Mouse (Mus musculus) layer of hippocampus, adult 9-10 months (tissue): Measurements from ENCODE around the gene Dusp11.
"Not testable (repeated sequence)": the region's sequence is repeated elsewhere in the genome, so short reads cannot be mapped to it uniquely, and the experiment has no call there.

Experiments
- DNase-seq: peaks from one replicate; pipeline ENCODE4 v3.0.0; 2022; ENCODE audit warnings: low spot score

Gene Dusp11

GRCm38 (mm10) chr6:85935646-85936045 lies 25.8 kb downstream of the Dusp11 start:
- DNase-seq = no peak

DNA sequence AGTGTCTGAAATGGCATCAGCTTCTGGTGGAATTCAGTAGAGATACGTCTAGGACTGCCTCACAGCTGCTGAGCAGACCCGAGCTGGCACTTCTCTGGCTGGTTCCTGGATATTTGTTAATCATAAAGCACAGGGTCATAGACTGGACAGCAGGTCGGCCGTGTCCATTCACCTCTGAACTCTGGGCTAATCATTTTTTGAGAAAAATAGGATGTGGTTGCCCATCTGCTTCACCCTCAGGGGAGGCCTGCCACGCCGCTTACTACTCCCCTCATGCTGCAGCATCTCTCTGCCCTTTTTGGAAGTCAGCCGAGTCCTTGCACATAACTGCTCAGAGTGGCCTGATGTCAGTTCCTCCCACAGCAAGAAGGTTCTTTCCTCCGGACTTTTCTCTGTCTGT lies 27.4 kb downstream of the Dusp11 start:
- no peak for DNase-seq

DNA sequence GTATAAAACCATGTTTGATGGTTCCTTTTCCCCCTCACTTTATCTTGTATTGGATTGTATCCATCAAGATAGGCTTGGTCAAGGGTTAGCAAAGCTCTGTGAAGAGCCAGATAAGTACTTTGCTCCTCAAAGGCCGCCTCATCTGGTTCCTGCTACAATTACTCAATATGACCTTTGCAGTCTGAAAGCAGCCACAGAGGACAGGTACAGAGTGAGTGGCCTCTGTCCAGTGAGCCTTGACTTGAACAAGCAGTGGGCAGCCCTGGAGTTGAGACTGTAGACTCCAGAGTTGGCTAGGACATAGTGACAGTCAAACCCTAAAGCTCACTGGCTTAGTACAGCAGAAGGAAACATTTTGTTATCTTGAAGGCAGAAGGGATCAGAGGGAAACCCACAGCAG lies 32.2 kb downstream of the Dusp11 start:
- DNase-seq = no peak

GRCm38 (mm10) chr6:85927476-85928464 lies 33.7 kb downstream of the Dusp11 start:
- DNase-seq = no peak

GRCm38 (mm10) chr6:85926709-85927108 lies 34.8 kb downstream of the Dusp11 start:
- DNase-seq = no peak

DNA sequence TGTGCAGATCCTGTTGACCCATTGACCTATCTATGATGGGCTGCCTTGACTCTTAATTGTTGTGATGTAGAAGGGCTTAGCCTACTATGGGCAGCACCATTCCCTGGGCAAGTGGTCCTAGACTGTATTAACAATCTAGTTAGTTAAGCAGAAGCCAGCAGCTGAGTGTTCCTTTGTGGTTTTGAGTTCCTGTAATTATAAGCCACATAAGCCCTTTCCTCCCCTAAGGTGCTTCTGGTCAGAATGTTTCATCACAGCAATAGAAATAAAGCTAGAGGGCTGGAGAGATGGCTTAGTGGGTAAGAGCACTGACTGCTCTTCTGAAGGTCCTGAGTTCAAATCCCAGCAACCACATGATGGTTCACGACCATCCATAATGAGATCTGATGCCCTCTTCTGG lies 37.8 kb downstream of the Dusp11 start:
- DNase-seq = no peak

GRCm38 (mm10) chr6:85919401-85919800 lies 42.1 kb downstream of the Dusp11 start:
- DNase-seq = no peak

GRCm38 (mm10) chr6:85918341-85918740 lies 43.1 kb downstream of the Dusp11 start:
- DNase-seq = not testable (repeated sequence)

- no peak for DNase-seq
Observed at GRCm38 (mm10) chr6:85916596-85916995, 44.9 kb downstream of the Dusp11 start.

DNA sequence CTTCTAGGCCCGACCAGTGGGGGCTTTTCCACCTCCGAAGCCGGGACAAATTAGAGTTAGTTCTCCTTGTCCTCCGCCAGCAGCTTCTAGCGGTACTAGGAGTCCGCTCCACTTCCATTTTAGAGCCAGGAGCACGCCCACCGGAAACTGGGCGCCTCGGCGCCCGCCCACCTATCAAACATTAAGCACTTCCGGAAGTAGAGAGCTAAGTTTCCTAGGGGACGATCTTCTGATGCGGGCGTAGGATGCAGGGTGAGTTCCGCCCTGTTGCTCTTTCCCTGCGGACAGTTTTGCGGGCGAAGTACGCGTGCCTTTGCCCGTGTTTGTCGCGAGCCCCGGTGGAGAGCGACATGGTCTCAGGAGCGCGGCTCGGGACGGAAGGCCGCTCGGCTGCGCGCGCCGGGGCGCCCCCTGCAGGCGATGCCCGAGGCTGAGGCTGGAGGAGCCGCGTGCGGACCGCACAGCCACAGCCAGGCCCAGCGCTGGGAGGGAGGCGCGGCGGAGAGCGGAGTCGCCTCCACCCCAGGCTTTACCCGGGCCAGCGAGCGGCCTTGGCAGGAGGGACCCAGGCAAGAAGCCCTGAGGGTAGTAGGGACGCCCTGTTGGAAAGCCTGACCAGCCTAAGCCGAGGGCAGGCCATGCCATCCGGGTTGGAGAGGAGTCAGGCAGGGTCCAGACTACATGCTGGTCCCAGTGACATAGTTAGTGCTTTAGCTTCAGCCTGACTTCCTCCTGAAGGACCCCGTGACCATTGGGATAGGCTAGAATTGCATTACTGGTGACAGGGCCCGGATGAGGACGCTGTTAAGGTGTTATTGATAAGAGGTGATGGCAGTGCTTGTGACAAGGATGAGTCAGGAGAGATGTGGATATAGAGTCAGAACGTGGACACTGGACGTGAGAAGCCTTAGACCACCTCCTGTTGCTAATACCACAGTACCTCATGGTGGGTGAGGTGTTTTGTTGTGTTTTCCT lies 45.6 kb downstream of the Dusp11 start, which contains the start of gene Nat8f1:
Gene Nat8f1, minus strand, starts transcription at position 149 of the 975 bp plus-strand sequence.
- peak; percentile 87 for DNase-seq

DNA sequence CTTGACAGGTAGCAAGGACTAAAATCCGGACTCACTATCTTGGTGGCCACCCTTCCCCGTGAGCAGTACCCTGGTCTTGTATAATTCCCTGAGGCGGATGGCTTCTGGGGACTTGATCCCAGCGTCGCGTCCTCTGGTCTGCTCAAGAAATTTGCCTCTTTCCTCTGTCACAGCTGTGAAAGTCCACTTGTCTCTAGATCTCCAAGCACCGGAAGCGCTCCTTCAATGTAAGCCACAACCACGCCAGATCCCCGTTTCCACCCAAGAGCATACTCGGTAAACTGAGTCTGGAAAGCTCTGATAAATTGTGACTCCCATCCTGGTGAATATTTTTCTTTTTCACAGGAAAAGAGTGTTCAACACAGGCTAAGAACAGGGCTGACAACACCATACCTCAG lies 46.3 kb downstream of the Dusp11 start:
- no peak for DNase-seq

DNA sequence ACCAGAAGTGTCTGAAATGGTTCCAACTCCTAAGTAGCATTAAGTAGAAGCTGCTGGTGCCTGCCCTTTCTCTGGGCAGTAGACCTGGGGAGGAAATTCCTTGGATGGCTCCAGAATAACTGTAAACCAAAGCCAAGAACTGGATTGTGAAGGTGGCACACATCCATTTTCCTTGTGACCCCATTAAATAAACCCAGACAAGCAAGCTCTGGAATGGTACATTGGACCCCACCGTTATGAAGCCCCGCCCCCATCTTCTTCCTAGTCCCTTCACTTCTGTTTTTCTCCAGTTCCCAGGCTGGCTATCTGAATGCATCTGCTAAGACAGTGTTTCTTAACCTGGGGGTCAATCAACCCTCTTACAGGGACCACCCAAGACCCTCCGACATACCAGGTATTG lies 49.9 kb downstream of the Dusp11 start, which contains the start of gene Tprkb:
Gene Tprkb, plus strand, starts transcription at position 279 of the 400 bp plus-strand sequence.
- DNase-seq = no peak

- no peak for DNase-seq
Observed at GRCm38 (mm10) chr6:85909704-85910103, 51.8 kb downstream of the Dusp11 start.

DNA sequence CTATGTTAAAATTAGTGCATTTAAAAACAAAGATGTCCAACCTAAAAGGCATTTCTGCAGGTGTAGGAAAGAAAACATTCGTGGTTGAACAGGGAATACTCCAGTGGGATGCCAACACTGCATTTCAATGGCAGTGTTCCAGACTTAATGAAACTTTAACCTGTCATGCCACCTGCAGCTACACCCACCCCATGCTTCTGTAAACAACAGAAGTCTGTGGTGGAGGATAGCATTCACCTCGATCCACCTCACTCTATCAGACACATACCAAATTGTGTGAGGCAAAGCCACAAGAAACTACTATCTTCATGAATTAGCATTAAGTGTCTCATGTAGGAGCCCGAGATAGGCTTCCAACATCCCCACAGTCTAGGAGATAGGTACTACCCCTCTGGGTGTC lies 53.1 kb downstream of the Dusp11 start:
- no peak for DNase-seq

DNA sequence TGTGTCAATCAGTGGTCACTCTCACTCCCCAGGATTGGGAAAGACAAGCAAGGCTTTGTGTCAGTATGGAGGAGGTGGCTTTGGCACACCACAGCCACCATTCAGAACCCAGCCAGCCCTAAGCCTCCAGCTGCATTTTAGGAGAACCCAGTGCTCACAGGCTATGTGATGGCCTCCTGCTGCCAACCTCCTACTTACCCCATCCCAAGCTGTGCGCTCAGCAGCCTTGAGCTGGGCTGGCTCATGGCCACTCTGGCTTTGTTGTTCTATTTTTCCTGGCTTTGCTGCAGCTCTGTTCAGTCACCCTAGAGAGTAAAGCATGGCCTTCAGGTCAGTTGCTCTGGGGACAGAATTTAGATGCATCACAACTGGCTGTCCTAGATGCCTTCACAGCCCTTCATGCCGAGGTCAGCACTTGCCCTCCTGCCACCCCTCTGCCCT lies 54.5 kb downstream of the Dusp11 start:
- peak; percentile 46 for DNase-seq

DNA sequence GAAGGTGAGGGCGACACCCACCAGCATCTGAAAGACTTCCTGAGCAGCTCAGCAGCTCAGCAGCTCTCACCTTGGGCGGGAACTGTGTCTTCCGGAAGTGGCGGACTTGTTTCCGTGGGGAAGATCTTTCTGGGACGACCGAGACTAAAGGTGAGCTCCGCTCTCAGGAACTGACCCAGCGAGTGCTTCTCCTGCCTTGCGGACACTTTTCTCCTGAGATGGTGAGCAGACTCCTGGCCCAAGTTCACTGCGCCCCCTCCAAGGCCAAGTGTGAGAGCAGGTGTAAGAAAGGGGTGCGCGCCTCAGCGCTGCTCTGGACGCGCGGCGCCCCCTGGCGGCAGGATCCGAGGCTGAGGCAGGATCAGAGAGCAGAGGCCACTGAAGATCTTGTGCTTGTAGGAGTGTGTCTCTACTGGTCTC lies 56.8 kb downstream of the Dusp11 start, which contains the start of gene Nat8f4:
Gene Nat8f4, minus strand, starts transcription at position 243 of the 420 bp plus-strand sequence.
- peak; percentile 74 for DNase-seq

DNA sequence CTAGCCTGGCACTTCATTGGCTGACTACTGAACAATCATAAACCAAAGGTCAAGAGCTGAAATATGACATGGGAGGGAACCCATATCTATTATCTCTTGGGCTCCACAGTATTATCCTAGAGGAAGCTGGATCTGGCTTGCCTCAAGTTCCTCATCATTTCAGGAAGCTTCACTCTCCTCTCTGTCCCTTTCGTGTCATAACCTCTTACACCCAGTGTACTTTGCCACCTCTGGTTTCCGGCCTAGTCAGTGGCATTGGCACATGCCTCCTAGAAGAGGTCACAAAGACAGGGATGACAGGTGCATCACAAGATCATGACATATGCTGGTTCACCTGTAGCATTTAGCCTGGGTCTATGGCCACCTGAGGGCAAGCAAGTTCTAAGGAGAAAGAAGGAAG lies 59.2 kb downstream of the Dusp11 start:
- no peak for DNase-seq

DNA sequence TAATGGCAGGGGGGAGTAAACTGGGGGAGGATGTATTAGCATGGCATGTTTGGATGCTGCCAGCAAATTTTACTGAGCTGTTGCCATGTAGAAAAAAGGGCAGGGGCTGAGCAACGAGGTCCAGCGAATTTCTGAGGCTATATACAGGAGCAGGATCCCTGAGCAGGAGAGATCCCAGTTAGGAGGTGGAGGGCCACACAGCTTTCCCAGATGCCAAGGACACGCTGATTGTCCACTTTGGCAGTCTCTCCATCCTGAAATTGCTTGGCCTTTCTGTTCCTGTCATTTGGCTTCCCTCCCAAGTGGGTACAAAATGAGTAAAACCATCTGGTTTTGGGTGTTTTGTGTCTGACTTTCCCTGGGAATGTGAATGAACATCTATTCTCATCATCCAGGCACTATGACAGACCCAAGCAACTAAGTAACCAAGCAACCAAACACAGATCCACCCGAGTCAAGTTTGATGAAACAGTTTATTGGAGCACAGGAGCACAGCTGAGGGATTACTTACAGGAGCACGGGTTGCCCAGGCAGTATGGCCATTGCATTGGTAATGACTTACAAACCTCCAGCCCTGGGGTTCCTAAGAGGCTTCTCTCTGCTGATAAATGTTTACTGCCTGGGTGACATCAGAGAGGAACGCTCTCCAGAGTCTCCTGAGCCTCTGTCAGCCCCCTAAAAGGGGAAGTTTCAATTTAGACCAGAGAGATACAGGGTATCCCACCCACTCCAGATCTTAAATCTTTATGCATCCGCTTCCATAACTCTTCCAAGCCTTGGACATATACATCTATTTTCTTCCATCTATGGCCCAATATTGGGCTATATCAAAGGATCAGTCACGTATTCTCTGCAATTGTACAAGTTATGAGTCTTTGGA lies 62.6 kb downstream of the Dusp11 start:
- DNase-seq = not testable (repeated sequence)

DNA sequence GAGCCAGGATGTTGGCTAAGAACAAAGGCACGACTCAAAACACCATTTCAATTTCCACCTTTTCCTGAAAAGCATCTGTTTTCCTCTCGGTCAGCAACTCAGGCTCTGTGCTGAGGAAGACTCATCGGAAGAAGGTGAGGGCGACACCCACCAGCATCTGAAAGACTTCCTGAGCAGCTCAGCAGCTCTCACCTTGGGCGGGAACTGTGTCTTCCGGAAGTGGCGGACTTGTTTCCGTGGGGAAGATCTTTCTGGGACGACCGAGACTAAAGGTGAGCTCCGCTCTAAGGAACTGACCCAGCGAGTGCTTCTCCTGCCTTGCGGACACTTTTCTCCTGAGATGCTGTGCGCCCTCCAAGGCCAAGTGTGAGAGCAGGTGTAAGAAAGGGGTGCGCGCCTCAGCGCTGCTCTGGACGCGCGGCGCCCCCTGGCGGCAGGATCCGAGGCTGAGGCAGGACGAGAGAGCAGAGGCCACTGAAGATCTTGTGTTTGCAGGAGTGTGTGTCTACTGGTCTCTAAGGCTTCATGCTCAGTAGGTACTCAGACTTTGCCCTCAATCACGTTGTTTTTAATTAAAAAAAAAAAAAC lies 66.3 kb downstream of the Dusp11 start:
- not testable (repeated sequence) for DNase-seq
